Mouse (Mus musculus) embryonic facial prominence, embryonic 12.5 days (tissue): ENCODE results near the gene Magea2. TPM values are rescaled to one million over a fixed set of nuclear protein-coding genes. Genes with fewer than 3 reads are reported as not detected.
"Not testable (repeated sequence)": the region's sequence is repeated elsewhere in the genome, so short reads cannot be mapped to it uniquely, and the experiment has no call there.

Source experiments
- ATAC-seq: fragments of 200-750 bp; cut with Nextera tagmentation; 2 replicates; pipeline ENCODE4 v1.8.0; 2017; ENCODE audit not compliant: insufficient number of reproducible peaks, insufficient read depth, low FRiP score, low TSS enrichment
- H3K27ac ChIP-seq: fragments of 300-500 bp; sonication (generic); 2 replicates; pipeline ENCODE4 v1.5.1; 2016; ENCODE audit warnings: mild to moderate bottlenecking
- H3K27me3 ChIP-seq: fragments of 300-500 bp; sonication (generic); 2 replicates; pipeline ENCODE4 v1.6.1; 2016; ENCODE audit warnings: mild to moderate bottlenecking, moderate library complexity
- H3K36me3 ChIP-seq: fragments of 300-500 bp; sonication (generic); 2 replicates; pipeline ENCODE4 v1.6.1; 2016; ENCODE audit warnings: mild to moderate bottlenecking
- H3K4me1 ChIP-seq: fragments of 300-500 bp; sonication (generic); 2 replicates; pipeline ENCODE4 v1.6.1; 2016
- H3K4me2 ChIP-seq: fragments of 300-500 bp; sonication (generic); replicated peaks from 2 replicates; pipeline ENCODE4 v1.6.1; 2016; ENCODE audit warnings: mild to moderate bottlenecking, moderate library complexity
- H3K4me3 ChIP-seq: fragments of 300-500 bp; sonication (generic); 2 replicates; pipeline ENCODE4 v1.5.1; 2016; ENCODE audit warnings: mild to moderate bottlenecking
- H3K9ac ChIP-seq: fragments of 300-500 bp; sonication (generic); 2 replicates; pipeline ENCODE4 v1.6.1; 2016; ENCODE audit warnings: mild to moderate bottlenecking, moderate library complexity
- H3K9me3 ChIP-seq: fragments of 300-500 bp; sonication (generic); 2 replicates; pipeline ENCODE4 v1.6.1; 2016; ENCODE audit warnings: mild to moderate bottlenecking, moderate library complexity
- WGBS: fragments of 180-500 bp; shearing (Covaris S2); methylation state at CpG from one replicate; pipeline ENCODE4 v1.1.7; 2016; 5-methylcytosine and 5-hydroxymethylcytosine counted together
- polyA plus RNA-seq: library from polyadenylated mRNA; unstranded; fragments of >200 nt; fragmentation: Nextera tagmentation; extraction: Ambion mirVana; gene quantifications from 2 replicates; pipeline ENCODE4 v1.2.1, GENCODE M21; 2016

Magea2 gene
- polyA plus RNA-seq, result not detected in 2 replicates

GRCm38 (mm10) chrX:155093566-155093965 lies at the start of gene Magea2:
Magea2 (minus strand) TSS chrX:155093666.
- not testable (repeated sequence) for H3K4me1 ChIP-seq, H3K36me3 ChIP-seq, H3K9ac ChIP-seq, ATAC-seq, H3K27ac ChIP-seq, H3K27me3 ChIP-seq, H3K9me3 ChIP-seq, H3K4me2 ChIP-seq, H3K4me3 ChIP-seq
- 79% methylated on average over 3 of the region's 4 CpGs for WGBS

- ATAC-seq, H3K4me3 ChIP-seq, H3K9me3 ChIP-seq, H3K4me1 ChIP-seq, H3K27ac ChIP-seq, H3K9ac ChIP-seq, H3K36me3 ChIP-seq, H3K27me3 ChIP-seq, H3K4me2 ChIP-seq: not testable (repeated sequence)
- WGBS, result 85% methylated on average over 3 of the region's 3 CpGs
Measured at GRCm38 (mm10) chrX:155128312-155128711, 34.8 kb upstream of the Magea2 start, which contains the start of gene Cldn34b2. Cldn34b2 (minus strand) TSS chrX:155128412.

- Histone ChIP-seq H3K4me3 (no peak overlapping the region), H3K27me3 (no peaks in the 10 kb centered on the region), H3K4me1 (no peaks in the 10 kb centered on the region), H3K27ac (no peak overlapping the region), H3K4me2 (no peak overlapping the region), H3K9me3 (no peaks in the 10 kb centered on the region), H3K9ac (no peak overlapping the region), H3K36me3 (no peaks in the 10 kb centered on the region)
- no peak for ATAC-seq
Measured at GRCm38 (mm10) chrX:155098024-155098423, 4.6 kb upstream of the Magea2 start.

- H3K27me3 ChIP-seq, ATAC-seq, H3K4me2 ChIP-seq, H3K4me3 ChIP-seq, H3K27ac ChIP-seq, H3K36me3 ChIP-seq, H3K9ac ChIP-seq, H3K4me1 ChIP-seq, H3K9me3 ChIP-seq: not testable (repeated sequence)
- WGBS, result 100% methylated on average over 1 of the region's 2 CpGs
Measured at GRCm38 (mm10) chrX:155089693-155090092, 3.8 kb downstream of the Magea2 start, which contains the start of gene Magea1. Magea1 (minus strand) TSS chrX:155089793.

GRCm38 (mm10) chrX:155063045-155063444 lies 30.4 kb downstream of the Magea2 start, which contains the start of gene Magea5:
Magea5 (minus strand) TSS chrX:155063145.
- H3K27me3 ChIP-seq, H3K36me3 ChIP-seq, H3K4me1 ChIP-seq, ATAC-seq, H3K9ac ChIP-seq, H3K9me3 ChIP-seq, H3K4me2 ChIP-seq, H3K27ac ChIP-seq, H3K4me3 ChIP-seq: not testable (repeated sequence)
- 86% methylated on average over 13 of the region's 16 CpGs for WGBS

- H3K36me3 ChIP-seq, H3K27ac ChIP-seq, ATAC-seq, H3K4me1 ChIP-seq, H3K9me3 ChIP-seq, H3K27me3 ChIP-seq, H3K9ac ChIP-seq, H3K4me2 ChIP-seq, H3K4me3 ChIP-seq: not testable (repeated sequence)
- 92% methylated on average over 11 of the region's 11 CpGs for WGBS
Measured at GRCm38 (mm10) chrX:154995750-154996149, 97.7 kb downstream of the Magea2 start, which contains the start of gene Magea8. Magea8 (minus strand) TSS chrX:154995850.

Other genes starting within 250 kb of the Magea2 start
- gene Cldn34b1, start 203.4 kb downstream of the Magea2 start, polyA plus RNA-seq, result not detected in 2 replicates
- gene Magea6, start 157.7 kb downstream of the Magea2 start, polyA plus RNA-seq, result not detected in 2 replicates
- gene Magea3, start 144.2 kb downstream of the Magea2 start, polyA plus RNA-seq, result not detected in 2 replicates
- not detected in 2 replicates for gene Magea8, start 97.8 kb downstream of the Magea2 start, polyA plus RNA-seq
- not detected in 2 replicates for gene Magea5, start 30.5 kb downstream of the Magea2 start, polyA plus RNA-seq
- not detected in 2 replicates for gene Magea1, start 3.9 kb downstream of the Magea2 start, polyA plus RNA-seq
- gene Cldn34b2, start 34.7 kb upstream of the Magea2 start, polyA plus RNA-seq, result not detected in 2 replicates
- gene Sat1, start 122.8 kb upstream of the Magea2 start, polyA plus RNA-seq, result 101 and 105 TPM in 2 replicates
- gene Acot9, start 168.8 kb upstream of the Magea2 start, polyA plus RNA-seq, result 32.2 and 32.5 TPM in 2 replicates
- gene Prdx4, start 247.1 kb upstream of the Magea2 start, polyA plus RNA-seq, result 240 and 253 TPM in 2 replicates